Mouse (Mus musculus): ENCODE measurements around the gene Pef1.

Gene Pef1

GRCm38 (mm10) chr4:130177087-130177486, 74.7 kb downstream of the Pef1 start:
- DNase-seq = peak; percentile 80

- no peak for DNase-seq
These were observed 75.2 kb downstream of the Pef1 start for GRCm38 (mm10) chr4:130177536-130177935.

Measured in lung, postnatal 10 days (tissue).